Mouse (Mus musculus) myocyte (in vitro differentiated cells): Measurements from ENCODE around the gene Agbl3. TPM values are rescaled to one million over a fixed set of nuclear protein-coding genes. Genes with fewer than 3 reads are reported as not detected.

Experiments used
- H3K27me3 ChIP-seq: one replicate; pipeline ENCODE4 v1.6.1; 2011; ENCODE audit not compliant: control insufficient read depth, insufficient read depth, insufficient read length
- H3K36me3 ChIP-seq: one replicate; pipeline ENCODE4 v1.6.1; 2011; ENCODE audit not compliant: control insufficient read depth, insufficient read depth
- H3K4me2 ChIP-seq: one replicate; pipeline ENCODE4 v1.6.1; 2011; ENCODE audit warnings: low read depth, control low read depth
- H3K4me3 ChIP-seq: one replicate; pipeline ENCODE4 v1.5.1; 2011; ENCODE audit warnings: mild to moderate bottlenecking, control low read depth, moderate library complexity
- H3K79me2 ChIP-seq: one replicate; pipeline ENCODE4 v1.6.1; 2011; ENCODE audit not compliant: control insufficient read depth, insufficient read depth
- H3ac ChIP-seq: one replicate; pipeline ENCODE4 v1.6.1; 2011; ENCODE audit not compliant: control insufficient read depth, insufficient read length
- CEBPB ChIP-seq: IDR thresholded peaks from 2 replicates; pipeline ENCODE4 v1.6.1; 2011; ENCODE audit warnings: mild to moderate bottlenecking, moderate library complexity; ENCODE audit not compliant: poor library complexity, insufficient read depth, severe bottlenecking
- E2F4 ChIP-seq: IDR thresholded peaks from one replicate; pipeline ENCODE4 v1.6.1; 2011; ENCODE audit warnings: mild to moderate bottlenecking, control low read depth, moderate library complexity; ENCODE audit not compliant: insufficient read depth
- MAX ChIP-seq: IDR thresholded peaks from one replicate; pipeline ENCODE4 v1.6.1; 2011; ENCODE audit warnings: low read depth, mild to moderate bottlenecking, control low read depth
- MYOD1 ChIP-seq, 3 experiments: IDR thresholded peaks; one replicate each; pipeline ENCODE4 v1.6.1; 2011; ENCODE audit warnings: control low read depth in 2 of 3, low read depth in 2 of 3, mild to moderate bottlenecking in 2 of 3, moderate library complexity in 1 of 3; ENCODE audit not compliant: insufficient read length in 2 of 3, control insufficient read depth in 1 of 3
- MYOG ChIP-seq, 3 experiments: IDR thresholded peaks; one replicate each; pipeline ENCODE4 v1.6.1; 2011; ENCODE audit warnings: control low read depth in 2 of 3, low read depth in 2 of 3, mild to moderate bottlenecking in 2 of 3; ENCODE audit not compliant: insufficient read length in 2 of 3, control insufficient read depth in 1 of 3, insufficient read depth in 1 of 3
- POLR2A ChIP-seq: IDR thresholded peaks from one replicate; pipeline ENCODE4 v1.6.1; 2011; ENCODE audit warnings: low read depth, mild to moderate bottlenecking, control low read depth, moderate library complexity; ENCODE audit not compliant: insufficient read length
- POLR2AphosphoS2 ChIP-seq: IDR thresholded peaks from one replicate; pipeline ENCODE4 v1.6.1; 2011; ENCODE audit warnings: low read depth, control low read depth; ENCODE audit not compliant: insufficient read length
- REST ChIP-seq: IDR thresholded peaks from one replicate; pipeline ENCODE4 v1.6.1; 2011; ENCODE audit warnings: mild to moderate bottlenecking, control low read depth, moderate library complexity; ENCODE audit not compliant: insufficient read depth, insufficient read length
- SRF ChIP-seq: IDR thresholded peaks from one replicate; pipeline ENCODE4 v1.6.1; 2011; ENCODE audit warnings: low read depth; ENCODE audit not compliant: control insufficient read depth, insufficient read length
- TCF12 ChIP-seq: IDR thresholded peaks from one replicate; pipeline ENCODE4 v1.6.1; 2011; ENCODE audit warnings: mild to moderate bottlenecking, control low read depth; ENCODE audit not compliant: poor library complexity, insufficient read depth, severe bottlenecking
- TCF3 ChIP-seq: IDR thresholded peaks from one replicate; pipeline ENCODE4 v1.6.1; 2011; ENCODE audit warnings: low read depth, control low read depth; ENCODE audit not compliant: insufficient read length
- USF1 ChIP-seq: IDR thresholded peaks from one replicate; pipeline ENCODE4 v1.6.1; 2011; ENCODE audit warnings: low read depth, mild to moderate bottlenecking, control low read depth, moderate library complexity
- polyA plus RNA-seq: library from polyadenylated mRNA; unstranded; fragments of >200 nt; fragmentation: generic; extraction: Trizol; gene quantifications from one replicate; pipeline ENCODE4 v1.2.1, GENCODE M21; 2012; ENCODE audit warnings: missing spikeins

Gene Agbl3
- 3.6 TPM for polyA plus RNA-seq

- TF ChIP-seq MYOD1 (IDR thresholded peaks at IDR 0.05; ENCODE audit: control insufficient read depth in 1 of 3, insufficient read length in 2 of 3, low read depth in 2 of 3) (peak; percentile 13 to 45 (median 39)), TCF12 (no peak), TCF3 (no peak), E2F4 (no peak), SRF (no peak), POLR2AphosphoS2 (peak; percentile 69), USF1 (no peak), MYOG (IDR thresholded peaks at IDR 0.05; ENCODE audit: control insufficient read depth in 1 of 3, insufficient read depth in 1 of 3, insufficient read length in 2 of 3, low read depth in 2 of 3) (peak in 2 of 3 experiments; percentile 70 to 74), CEBPB (no peak), POLR2A (peak; percentile 77), MAX (no peak), REST (no peak)
- no peaks in the 10 kb centered on the region for H3K27me3 ChIP-seq
- peaks cover 9% of the 10 kb centered on the region for H3K36me3 ChIP-seq
- H3K4me3 ChIP-seq: peak within 1 kb of the TSS; percentile 44
- H3K4me2 ChIP-seq: peak within 1 kb of the TSS; percentile 91
- H3K79me2 ChIP-seq: no peaks in the 10 kb centered on the region
- peak within 1 kb of the TSS; percentile 49 for H3ac ChIP-seq
These were observed at the start of gene Agbl3 for GRCm38 (mm10) chr6:34780231-34780942. TSS of gene Agbl3 (plus strand) at chr6:34780432.

GRCm38 (mm10) chr6:34731007-34731406 lies 49.2 kb upstream of the Agbl3 start:
- H3ac ChIP-seq: no peak overlapping the region
- no peaks in the 10 kb centered on the region for H3K36me3 ChIP-seq
- TF ChIP-seq MAX (no peak), REST (no peak), POLR2AphosphoS2 (no peak)

GRCm38 (mm10) chr6:34731529-34731928 lies 48.7 kb upstream of the Agbl3 start:
- no peaks in the 10 kb centered on the region for H3K36me3 ChIP-seq
- H3K79me2 ChIP-seq: peaks cover 100% of the 10 kb centered on the region
- H3ac ChIP-seq: no peak overlapping the region
- H3K27me3 ChIP-seq: no peaks in the 10 kb centered on the region
- TF ChIP-seq MYOD1 (IDR thresholded peaks at IDR 0.05; ENCODE audit: control insufficient read depth in 1 of 3, insufficient read length in 2 of 3, low read depth in 2 of 3): no peak
- no peak for TF ChIP-seq SRF
- TF ChIP-seq E2F4: no peak
- TF ChIP-seq MAX: no peak
- no peak for TF ChIP-seq TCF3
- TF ChIP-seq MYOG (IDR thresholded peaks at IDR 0.05; ENCODE audit: control insufficient read depth in 1 of 3, insufficient read depth in 1 of 3, insufficient read length in 2 of 3, low read depth in 2 of 3): no peak
- TF ChIP-seq CEBPB: no peak
- TF ChIP-seq USF1: no peak
- TF ChIP-seq POLR2A: no peak
- TF ChIP-seq REST: no peak
- no peak for TF ChIP-seq TCF12
- TF ChIP-seq POLR2AphosphoS2: no peak
- no peak overlapping the region for H3K4me2 ChIP-seq
- no peak overlapping the region for H3K4me3 ChIP-seq

More at GRCm38 (mm10) chr6:34731007-34731406, 49.2 kb upstream of the Agbl3 start:
- Histone ChIP-seq H3K27me3 (no peaks in the 10 kb centered on the region), H3K79me2 (peaks cover 100% of the 10 kb centered on the region), H3K4me3 (no peak overlapping the region), H3K4me2 (no peak overlapping the region)

- Histone ChIP-seq H3ac (no peak overlapping the region), H3K79me2 (peaks cover 100% of the 10 kb centered on the region), H3K4me2 (no peak overlapping the region), H3K4me3 (no peak overlapping the region), H3K36me3 (no peaks in the 10 kb centered on the region), H3K27me3 (no peaks in the 10 kb centered on the region)
- no peak for TF ChIP-seq MAX
- TF ChIP-seq USF1: no peak
- TF ChIP-seq REST: no peak
- TF ChIP-seq SRF: no peak
- TF ChIP-seq POLR2A: no peak
- no peak for TF ChIP-seq MYOD1 (IDR thresholded peaks at IDR 0.05; ENCODE audit: control insufficient read depth in 1 of 3, insufficient read length in 2 of 3, low read depth in 2 of 3)
- no peak for TF ChIP-seq MYOG (IDR thresholded peaks at IDR 0.05; ENCODE audit: control insufficient read depth in 1 of 3, insufficient read depth in 1 of 3, insufficient read length in 2 of 3, low read depth in 2 of 3)
These were observed 45.1 kb upstream of the Agbl3 start for GRCm38 (mm10) chr6:34734940-34735695.
